Mouse (Mus musculus) neural tube, embryonic 15.5 days (tissue): ENCODE measurements around the gene Srsf7. TPM values are rescaled to one million over a fixed set of nuclear protein-coding genes. Genes with fewer than 3 reads are reported as not detected.
"Not testable (repeated sequence)": the region's sequence is repeated elsewhere in the genome, so short reads cannot be mapped to it uniquely, and the experiment has no call there.

ENCODE experiments used
- ATAC-seq: fragments of 200-750 bp; cut with Nextera tagmentation; 2 replicates; pipeline ENCODE4 v1.8.0; 2017; ENCODE audit warnings: mild to moderate bottlenecking, moderate TSS enrichment, moderate library complexity; ENCODE audit not compliant: low FRiP score
- H3K27ac ChIP-seq: fragments of 300-500 bp; sonication (generic); replicated peaks from 2 replicates; pipeline ENCODE4 v1.5.1; 2015; ENCODE audit warnings: mild to moderate bottlenecking, inconsistent platforms
- H3K27me3 ChIP-seq: fragments of 300-500 bp; sonication (generic); replicated peaks from 2 replicates; pipeline ENCODE4 v1.6.1; 2015; ENCODE audit warnings: inconsistent platforms
- H3K36me3 ChIP-seq: fragments of 300-500 bp; sonication (generic); 2 replicates; pipeline ENCODE4 v1.6.1; 2015; ENCODE audit warnings: inconsistent platforms
- H3K4me1 ChIP-seq: fragments of 300-500 bp; sonication (generic); 2 replicates; pipeline ENCODE4 v1.6.1; 2015; ENCODE audit warnings: inconsistent platforms
- H3K4me2 ChIP-seq: fragments of 300-500 bp; sonication (generic); 2 replicates; pipeline ENCODE4 v1.6.1; 2015; ENCODE audit warnings: inconsistent platforms, mild to moderate bottlenecking, moderate library complexity
- H3K4me3 ChIP-seq: fragments of 300-500 bp; sonication (generic); replicated peaks from 2 replicates; pipeline ENCODE4 v1.5.1; 2015; ENCODE audit warnings: mild to moderate bottlenecking, inconsistent platforms
- H3K9ac ChIP-seq: fragments of 300-500 bp; sonication (generic); replicated peaks from 2 replicates; pipeline ENCODE4 v1.6.1; 2015; ENCODE audit warnings: mild to moderate bottlenecking, inconsistent platforms
- H3K9me3 ChIP-seq: fragments of 300-500 bp; sonication (generic); replicated peaks from 2 replicates; pipeline ENCODE4 v1.6.1; 2016; ENCODE audit warnings: inconsistent platforms
- WGBS: fragments of 180-500 bp; shearing (Covaris S2); methylation state at CpG from one replicate; pipeline ENCODE4 v1.1.7; 2015; ENCODE audit warnings: mixed read lengths; 5-methylcytosine and 5-hydroxymethylcytosine counted together
- polyA plus RNA-seq: library from polyadenylated mRNA; unstranded; fragments of >200 nt; fragmentation: Nextera tagmentation; extraction: Ambion mirVana; gene quantifications from 2 replicates; pipeline ENCODE4 v1.2.1, GENCODE M21; 2015

Srsf7 gene
- polyA plus RNA-seq, 1 experiment from 2014 or later = 356 TPM

- ATAC-seq = no peak
Measured at GRCm38 (mm10) chr17:80229396-80229795, 22.3 kb upstream of the Srsf7 start.

GRCm38 (mm10) chr17:80225142-80225541 is 18.0 kb upstream of the Srsf7 start:
- WGBS = 56% methylated on average over 5 of the region's 5 CpGs
- H3K27me3 ChIP-seq, H3K9me3 ChIP-seq, H3K36me3 ChIP-seq, ATAC-seq: not testable (repeated sequence)
- peak overlapping the region; percentile 66 for H3K4me2 ChIP-seq
- peaks cover 16% of the 10 kb centered on the region for H3K4me1 ChIP-seq
- peak overlapping the region; percentile 64 for H3K9ac ChIP-seq
- H3K4me3 ChIP-seq = peak overlapping the region; percentile 61
- H3K27ac ChIP-seq = peak overlapping the region; percentile 85

More at GRCm38 (mm10) chr17:80229396-80229795, 22.3 kb upstream of the Srsf7 start:
- WGBS = 81% methylated on average over 2 of the region's 2 CpGs
- Histone ChIP-seq H3K9me3 (no peaks in the 10 kb centered on the region), H3K4me1 (peaks cover 13% of the 10 kb centered on the region), H3K27ac (no peak overlapping the region), H3K4me3 (no peak overlapping the region), H3K9ac (no peak overlapping the region), H3K4me2 (no peak overlapping the region), H3K36me3 (no peaks in the 10 kb centered on the region), H3K27me3 (no peaks in the 10 kb centered on the region)

GRCm38 (mm10) chr17:80224326-80225116 is 17.4 kb upstream of the Srsf7 start, which contains the start of gene Gemin6:
TSS of gene Gemin6 (plus strand) at chr17:80224441.
- Histone ChIP-seq H3K27me3 (no peaks in the 10 kb centered on the region), H3K4me1 (peaks cover 15% of the 10 kb centered on the region), H3K9ac (peak within 1 kb of the TSS; percentile 64), H3K4me2 (peak within 1 kb of the TSS; percentile 66), H3K36me3 (no peaks in the 10 kb centered on the region), H3K27ac (peak within 1 kb of the TSS; percentile 85), H3K9me3 (no peaks in the 10 kb centered on the region), H3K4me3 (peak within 1 kb of the TSS; percentile 61)
- under 1% methylated on average over 33 of the region's 33 CpGs for WGBS
- peak; percentile 99 for ATAC-seq

- peak; percentile 75 for ATAC-seq
- WGBS = 3% methylated on average over 9 of the region's 9 CpGs
- Histone ChIP-seq H3K36me3 (no peaks in the 10 kb centered on the region), H3K4me2 (peak overlapping the region; percentile 66), H3K4me3 (peak overlapping the region; percentile 61), H3K9me3 (no peaks in the 10 kb centered on the region), H3K4me1 (peaks cover 9% of the 10 kb centered on the region), H3K27ac (peak overlapping the region; percentile 85), H3K27me3 (no peaks in the 10 kb centered on the region), H3K9ac (peak overlapping the region; percentile 64)
Measured at GRCm38 (mm10) chr17:80223829-80224228, 16.7 kb upstream of the Srsf7 start.

- WGBS = 64% methylated on average over 3 of the region's 3 CpGs
- H3K36me3 ChIP-seq = no peaks in the 10 kb centered on the region
- no peak overlapping the region for H3K4me3 ChIP-seq
- H3K4me2 ChIP-seq = no peak overlapping the region
- no peaks in the 10 kb centered on the region for H3K9me3 ChIP-seq
- peaks cover 9% of the 10 kb centered on the region for H3K4me1 ChIP-seq
- H3K27ac ChIP-seq = no peak overlapping the region
- no peak overlapping the region for H3K9ac ChIP-seq
- ATAC-seq = no peak
- no peaks in the 10 kb centered on the region for H3K27me3 ChIP-seq
Measured at GRCm38 (mm10) chr17:80221890-80222628, 15.0 kb upstream of the Srsf7 start.

- no peak overlapping the region for H3K27ac ChIP-seq
- peaks cover 9% of the 10 kb centered on the region for H3K4me1 ChIP-seq
- no peaks in the 10 kb centered on the region for H3K36me3 ChIP-seq
- no peak overlapping the region for H3K4me2 ChIP-seq
- H3K9ac ChIP-seq = no peak overlapping the region
- no peak for ATAC-seq
- no peaks in the 10 kb centered on the region for H3K9me3 ChIP-seq
- 73% methylated on average over 9 of the region's 9 CpGs for WGBS
- no peak overlapping the region for H3K4me3 ChIP-seq
- H3K27me3 ChIP-seq = no peaks in the 10 kb centered on the region
Measured at GRCm38 (mm10) chr17:80221202-80221601, 14.1 kb upstream of the Srsf7 start.

- no peaks in the 10 kb centered on the region for H3K9me3 ChIP-seq
- H3K4me3 ChIP-seq = no peak overlapping the region
- no peak overlapping the region for H3K9ac ChIP-seq
- no peak for ATAC-seq
- no peak overlapping the region for H3K4me2 ChIP-seq
- no peak overlapping the region for H3K27ac ChIP-seq
- no peaks in the 10 kb centered on the region for H3K36me3 ChIP-seq
- 70% methylated on average over 2 of the region's 2 CpGs for WGBS
- no peaks in the 10 kb centered on the region for H3K27me3 ChIP-seq
- H3K4me1 ChIP-seq = peaks cover 8% of the 10 kb centered on the region
Measured at GRCm38 (mm10) chr17:80220131-80220530, 13.0 kb upstream of the Srsf7 start.

GRCm38 (mm10) chr17:80213998-80214397 is 6.9 kb upstream of the Srsf7 start:
- not testable (repeated sequence) for H3K9me3 ChIP-seq, H3K36me3 ChIP-seq, H3K27ac ChIP-seq, ATAC-seq, H3K4me3 ChIP-seq, H3K27me3 ChIP-seq, H3K4me2 ChIP-seq, H3K4me1 ChIP-seq, H3K9ac ChIP-seq
- 94% methylated on average over 4 of the region's 4 CpGs for WGBS

GRCm38 (mm10) chr17:80206301-80206670 is 821 bp downstream of the Srsf7 start:
- under 1% methylated on average over 36 of the region's 36 CpGs for WGBS
- Histone ChIP-seq H3K27ac (peak overlapping the region; percentile 100), H3K4me2 (peak overlapping the region; percentile 89), H3K9ac (peak overlapping the region; percentile 99), H3K4me3 (peak overlapping the region; percentile 93), H3K27me3 (no peaks in the 10 kb centered on the region), H3K36me3 (peaks cover 27% of the 10 kb centered on the region), H3K9me3 (no peaks in the 10 kb centered on the region), H3K4me1 (peaks cover 18% of the 10 kb centered on the region)
- peak; percentile 71 for ATAC-seq

- peaks cover 18% of the 10 kb centered on the region for H3K4me1 ChIP-seq
- no peaks in the 10 kb centered on the region for H3K27me3 ChIP-seq
- peak overlapping the region; percentile 93 for H3K4me3 ChIP-seq
- 0 out of 2 replicates have a peak overlapping the region, but pooled peaks have one; percentile 100 for H3K27ac ChIP-seq
- 38% methylated on average over 5 of the region's 5 CpGs for WGBS
- peak overlapping the region; percentile 89 for H3K4me2 ChIP-seq
- no peak for ATAC-seq
- peaks cover 30% of the 10 kb centered on the region for H3K36me3 ChIP-seq
- H3K9ac ChIP-seq = peak overlapping the region; percentile 99
- H3K9me3 ChIP-seq = no peaks in the 10 kb centered on the region
Measured at GRCm38 (mm10) chr17:80205657-80206056, 1.4 kb downstream of the Srsf7 start.

GRCm38 (mm10) chr17:80199160-80199778 is 7.8 kb downstream of the Srsf7 start:
- Histone ChIP-seq H3K27me3 (no peaks in the 10 kb centered on the region), H3K27ac (no peak overlapping the region), H3K4me3 (no peak overlapping the region), H3K36me3 (peaks cover 62% of the 10 kb centered on the region), H3K9ac (no peak overlapping the region), H3K4me1 (0 out of 2 replicates have a peak, but pooled peaks cover 4% of the 10 kb centered on the region), H3K4me2 (no peak overlapping the region), H3K9me3 (no peaks in the 10 kb centered on the region)
- 93% methylated on average over 3 of the region's 3 CpGs for WGBS
- ATAC-seq = 0 out of 2 replicates have a peak, but pooled peaks have one; percentile 47
